17 mouse cellular contexts compared by ENCODE assay signal in the genomic region with DNA sequence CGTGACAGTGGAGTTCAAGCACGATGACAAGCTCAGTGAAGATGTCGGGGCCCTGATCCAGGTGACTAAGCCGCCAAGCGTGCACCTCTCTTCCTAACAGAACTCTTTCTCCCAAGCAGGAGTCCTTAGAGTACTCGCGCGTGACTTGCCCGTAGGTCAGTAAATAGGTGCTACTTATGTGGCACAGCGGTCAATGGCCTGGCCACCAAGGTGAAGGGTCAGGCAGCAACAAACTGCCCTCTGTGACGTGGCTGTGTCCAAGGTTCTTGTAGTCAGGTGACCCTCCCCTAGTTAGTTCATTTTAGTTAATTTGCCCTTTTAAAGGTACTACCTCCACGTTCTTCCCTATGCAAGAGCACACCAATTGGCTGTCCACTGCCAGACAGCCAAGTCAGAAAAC. TPM values are rescaled to one million over a fixed set of nuclear protein-coding genes. Genes with fewer than 3 reads are reported as not detected.
DNase-seq lines count a peak whose midpoint lies in the region; ATAC-seq and TF ChIP-seq lines count a peak whose summit lies in the region.
"Had no signal": no experiment of that assay in that cellular context is flagged by ENCODE, and none has a peak within 500 bp of the region (broad histone marks: within the 10 kb centered on the region; RNA-seq: fewer than 3 reads in every experiment).

No protein-coding gene starts in this region.

- no peak overlapping the region for H3K4me3 ChIP-seq in forebrain, embryonic 15.5 days
- H3K4me3 ChIP-seq in forebrain, embryonic 10.5 days = no peak overlapping the region
- no peak overlapping the region for H3K4me3 ChIP-seq in intestine, embryonic 14.5 days (ENCODE audit: low read depth, low read length)
- no peak overlapping the region for H3K4me3 ChIP-seq in intestine, embryonic 15.5 days (replicated peaks)
- no peak overlapping the region for H3K4me3 ChIP-seq in liver, adult 2 months (ENCODE audit: insufficient read depth, low read depth, low read length)
- H3K4me3 ChIP-seq in liver, embryonic 12.5 days = no peak overlapping the region
- H3K4me3 ChIP-seq: embryonic facial prominence, embryonic 12.5 days; erythroblast, embryonic 14.5 days; heart, embryonic 12.5 days; limb, embryonic 12.5 days; lung, embryonic 15.5 days; midbrain, embryonic 15.5 days; stomach, embryonic 15.5 days had no signal

- no peaks in the 10 kb centered on the region for H3K27me3 ChIP-seq in forebrain, embryonic 15.5 days
- no peaks in the 10 kb centered on the region for H3K27me3 ChIP-seq in forebrain, embryonic 10.5 days (ENCODE audit: poor library complexity, severe bottlenecking)
- H3K27me3 ChIP-seq in intestine, embryonic 14.5 days (replicated peaks; ENCODE audit: control insufficient read depth, insufficient read depth, low read length) = no peaks in the 10 kb centered on the region
- no peaks in the 10 kb centered on the region for H3K27me3 ChIP-seq in intestine, embryonic 15.5 days (replicated peaks)
- H3K27me3 ChIP-seq in liver, adult 2 months (ENCODE audit: control insufficient read depth, insufficient read depth, low read length) = no peaks in the 10 kb centered on the region
- H3K27me3 ChIP-seq in liver, embryonic 12.5 days (replicated peaks) = no peaks in the 10 kb centered on the region
- H3K27me3 ChIP-seq: embryonic facial prominence, embryonic 12.5 days; heart, embryonic 12.5 days; limb, embryonic 12.5 days; lung, embryonic 15.5 days; midbrain, embryonic 15.5 days; stomach, embryonic 15.5 days had no signal

- WGBS in forebrain, embryonic 15.5 days = 92% methylated on average over 12 of the region's 12 CpGs
- 93% methylated on average over 12 of the region's 12 CpGs for WGBS in forebrain, embryonic 10.5 days
- WGBS in intestine, embryonic 14.5 days = 94% methylated on average over 12 of the region's 12 CpGs
- WGBS in intestine, embryonic 15.5 days = 90% methylated on average over 12 of the region's 12 CpGs
- WGBS in liver, adult 2 months = 33% methylated on average over 12 of the region's 12 CpGs
- WGBS in liver, embryonic 12.5 days (ENCODE audit: insufficient replicate concordance) = 81% methylated on average over 12 of the region's 12 CpGs

- H3K27ac ChIP-seq in forebrain, embryonic 15.5 days (replicated peaks) = no peak overlapping the region
- H3K27ac ChIP-seq in forebrain, embryonic 10.5 days = no peak overlapping the region
- no peak overlapping the region for H3K27ac ChIP-seq in intestine, embryonic 14.5 days (ENCODE audit: low read depth)
- H3K27ac ChIP-seq in intestine, embryonic 15.5 days = no peak overlapping the region
- H3K27ac ChIP-seq in liver, adult 2 months (replicated peaks; ENCODE audit: insufficient read depth, low read depth, low read length) = peak overlapping the region; percentile 83
- H3K27ac ChIP-seq in liver, embryonic 12.5 days = no peak overlapping the region
- H3K27ac ChIP-seq: embryonic facial prominence, embryonic 12.5 days; limb, embryonic 12.5 days; liver, embryonic 14.5 days; lung, embryonic 15.5 days; midbrain, embryonic 15.5 days; stomach, embryonic 15.5 days had no signal

- no peaks in the 10 kb centered on the region for H3K9me3 ChIP-seq in forebrain, embryonic 15.5 days
- no peaks in the 10 kb centered on the region for H3K9me3 ChIP-seq in forebrain, embryonic 10.5 days
- H3K9me3 ChIP-seq in intestine, embryonic 14.5 days (ENCODE audit: control insufficient read depth, low read length) = no peaks in the 10 kb centered on the region
- no peaks in the 10 kb centered on the region for H3K9me3 ChIP-seq in intestine, embryonic 15.5 days
- no peaks in the 10 kb centered on the region for H3K9me3 ChIP-seq in liver, embryonic 12.5 days (replicated peaks)
- H3K9me3 ChIP-seq: embryonic facial prominence, embryonic 12.5 days; heart, embryonic 12.5 days; limb, embryonic 12.5 days; lung, embryonic 15.5 days; midbrain, embryonic 15.5 days; stomach, embryonic 15.5 days had no signal

- TF ChIP-seq CTCF in liver, adult 2 months (IDR thresholded peaks at IDR 0.05; ENCODE audit: low read depth, low read length) = 0 out of 2 replicates have a peak, but pooled peaks have one; percentile 10

- no peaks in the 10 kb centered on the region for H3K36me3 ChIP-seq in forebrain, embryonic 15.5 days
- no peaks in the 10 kb centered on the region for H3K36me3 ChIP-seq in forebrain, embryonic 10.5 days (replicated peaks)
- H3K36me3 ChIP-seq in intestine, embryonic 14.5 days (ENCODE audit: control insufficient read depth, insufficient read depth, low read length) = peaks cover 84% of the 10 kb centered on the region
- peaks cover 22% of the 10 kb centered on the region for H3K36me3 ChIP-seq in intestine, embryonic 15.5 days
- H3K36me3 ChIP-seq in liver, adult 2 months (ENCODE audit: control insufficient read depth, insufficient read depth, low read length) = peaks cover 78% of the 10 kb centered on the region
- peaks cover 38% of the 10 kb centered on the region for H3K36me3 ChIP-seq in liver, embryonic 12.5 days
- H3K36me3 ChIP-seq: midbrain, embryonic 15.5 days had no signal

- no peaks in the 10 kb centered on the region for H3K79me2 ChIP-seq in liver, adult 2 months (ENCODE audit: control insufficient read depth, insufficient read depth, low read length)

- no peaks in the 10 kb centered on the region for H3K4me1 ChIP-seq in forebrain, embryonic 15.5 days
- no peaks in the 10 kb centered on the region for H3K4me1 ChIP-seq in forebrain, embryonic 10.5 days
- H3K4me1 ChIP-seq in intestine, embryonic 14.5 days (replicated peaks; ENCODE audit: control insufficient read depth, insufficient read depth, low read length) = no peaks in the 10 kb centered on the region
- H3K4me1 ChIP-seq in intestine, embryonic 15.5 days (replicated peaks) = no peaks in the 10 kb centered on the region
- peaks cover 3% of the 10 kb centered on the region for H3K4me1 ChIP-seq in liver, adult 2 months (ENCODE audit: control insufficient read depth, insufficient read depth, low read length)
- H3K4me1 ChIP-seq in liver, embryonic 12.5 days = no peaks in the 10 kb centered on the region
- H3K4me1 ChIP-seq: embryonic facial prominence, embryonic 12.5 days; limb, embryonic 12.5 days; lung, embryonic 15.5 days; midbrain, embryonic 15.5 days; stomach, embryonic 15.5 days had no signal

- DNase-seq in forebrain, embryonic 10.5 days (ENCODE audit: extremely low spot score, low spot score) = no peak
- no peak for DNase-seq in intestine, embryonic 14.5 days (ENCODE audit: low spot score)
- DNase-seq in liver, adult 2 months (ENCODE audit: extremely low read depth, low read depth, low spot score) = peak; percentile 97
- DNase-seq: gastrocnemius, postnatal 36 days; thymus, adult 18-20 months had no signal

- no peak for TF ChIP-seq POLR2A in liver, adult 2 months (IDR thresholded peaks at IDR 0.05; ENCODE audit: extremely low read depth, insufficient read depth, low read length)

- H3K4me2 ChIP-seq in forebrain, embryonic 15.5 days (replicated peaks) = no peak overlapping the region
- H3K4me2 ChIP-seq in intestine, embryonic 14.5 days (ENCODE audit: low read length) = no peak overlapping the region
- no peak overlapping the region for H3K4me2 ChIP-seq in intestine, embryonic 15.5 days (replicated peaks)
- no peak overlapping the region for H3K4me2 ChIP-seq in liver, embryonic 12.5 days
- H3K4me2 ChIP-seq: embryonic facial prominence, embryonic 12.5 days; heart, embryonic 12.5 days; limb, embryonic 12.5 days; lung, embryonic 15.5 days; midbrain, embryonic 15.5 days; stomach, embryonic 15.5 days had no signal

- no peak overlapping the region for H3K9ac ChIP-seq in forebrain, embryonic 15.5 days (replicated peaks)
- no peak overlapping the region for H3K9ac ChIP-seq in intestine, embryonic 14.5 days (ENCODE audit: low read length)
- H3K9ac ChIP-seq in intestine, embryonic 15.5 days = no peak overlapping the region
- no peak overlapping the region for H3K9ac ChIP-seq in liver, adult 2 months (ENCODE audit: low read depth, low read length)
- H3K9ac ChIP-seq in liver, embryonic 12.5 days = no peak overlapping the region
- H3K9ac ChIP-seq: embryonic facial prominence, embryonic 12.5 days; heart, embryonic 12.5 days; limb, embryonic 12.5 days; liver, embryonic 14.5 days; lung, embryonic 15.5 days; midbrain, embryonic 15.5 days; stomach, embryonic 15.5 days had no signal

- ATAC-seq in forebrain, embryonic 15.5 days (replicated peaks) = peak; percentile 33; the same call in 1 of the 2 replicates
- 0 out of 2 replicates have a peak, but pooled peaks have one; percentile 36 for ATAC-seq in intestine, embryonic 14.5 days (replicated peaks; ENCODE audit: low FRiP score, low TSS enrichment, low read depth)
- no peak for ATAC-seq in intestine, embryonic 15.5 days
- ATAC-seq in liver, embryonic 12.5 days = no peak
- ATAC-seq in megakaryocyte progenitor cell, adult 5-6 weeks (replicated peaks; ENCODE audit: poor library complexity) = 0 out of 2 replicates have a peak, but pooled peaks have one; percentile 3

RNA-seq across cellular contexts. Expression of a gene that starts 32.2 kb away (rescaled TPM):
- 28.3 and 30.3 TPM in 2 replicates for polyA plus RNA-seq in forebrain, embryonic 15.5 days (2015; fragmentation: Nextera tagmentation; extraction: Ambion mirVana)
- 37.1 and 37.9 TPM in 2 replicates for polyA plus RNA-seq in forebrain, embryonic 10.5 days (2016; fragmentation: Nextera tagmentation; extraction: Ambion mirVana)
- 20.6 and 22.8 TPM in 2 replicates for polyA plus RNA-seq in intestine, embryonic 14.5 days (2014; fragmentation: Nextera tagmentation; extraction: Ambion mirVana)
- 26.0 and 27.0 TPM in 2 replicates for polyA plus RNA-seq in intestine, embryonic 15.5 days (2015; fragmentation: Nextera tagmentation; extraction: Ambion mirVana)
- 2.9 and 3.9 TPM in 2 replicates for total RNA-seq in liver, adult 2 months (2014; rRNA removed)
- polyA plus RNA-seq in liver, adult 2 months (2012; rRNA removed) = 1.9 and 2.9 TPM in 2 replicates
- 12.7 and 13.4 TPM in 2 replicates for polyA plus RNA-seq in liver, embryonic 12.5 days (2016; fragmentation: Nextera tagmentation; extraction: Ambion mirVana)
- 19.9 and 20.4 TPM in 2 replicates for total RNA-seq in megakaryocyte progenitor cell, adult 5-6 weeks (2015)
- 24.3 and 31.6 TPM in 2 replicates for total RNA-seq in megakaryocyte progenitor cell, adult 5-6 weeks (2017)

Comparison
In these comparisons a context has a peak if more than half of its experiments do, and no peak if none do; other contexts are left out.
1. ATAC-seq: peak in forebrain, embryonic 15.5 days (single experiment), intestine, embryonic 14.5 days (single experiment) and megakaryocyte progenitor cell, adult 5-6 weeks (single experiment); none in intestine, embryonic 15.5 days (single experiment) and liver, embryonic 12.5 days (single experiment).